Mouse (Mus musculus) megakaryocyte, embryonic 14.5 days (primary cell): Measurements from ENCODE around the gene S100a11.

Experiments
- FLI1 ChIP-seq: IDR thresholded peaks from 2 replicates; pipeline ENCODE4 v1.6.1; 2012; ENCODE audit warnings: low read length, inconsistent platforms, mixed read lengths
- GATA1 ChIP-seq: IDR thresholded peaks from 3 replicates; pipeline ENCODE4 v1.6.1; 2012; ENCODE audit warnings: mixed read lengths, low read length, inconsistent platforms, borderline replicate concordance

DNA sequence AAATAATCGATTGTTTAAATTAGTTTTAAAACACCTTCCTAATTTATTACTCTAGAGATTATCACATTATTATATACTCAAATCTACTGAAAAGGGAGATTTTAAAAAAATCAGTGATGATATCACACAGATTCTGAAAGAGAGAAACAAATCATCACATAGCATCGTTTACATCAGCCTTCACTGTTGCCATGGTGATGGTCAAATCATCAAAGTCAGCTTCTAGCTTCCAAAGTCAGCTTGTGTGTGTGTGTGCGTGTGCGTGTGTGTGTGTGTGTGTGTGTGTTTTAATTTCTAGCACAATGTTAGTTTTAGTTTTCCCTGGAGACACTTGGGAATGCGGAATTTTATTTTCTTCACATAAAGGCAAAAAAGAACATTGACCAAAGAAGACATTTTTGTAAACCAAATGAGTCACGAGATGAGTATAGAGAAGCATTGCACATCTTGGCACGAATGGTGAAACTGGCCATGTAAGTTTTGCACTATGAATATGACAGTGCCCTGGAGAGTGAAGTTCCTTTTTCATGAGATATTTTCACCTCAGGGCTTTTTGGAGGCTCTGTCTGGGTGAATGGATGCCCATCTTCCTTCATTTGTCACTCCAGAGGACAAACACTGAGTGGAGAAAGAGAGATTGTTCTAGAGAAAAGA lies 15.6 kb upstream of the S100a11 start:
- TF ChIP-seq GATA1 (no peak), FLI1 (no peak)
